Mouse (Mus musculus) gastrocnemius, adult 2 months (tissue): ENCODE results near the gene Gramd4. TPM values are rescaled to one million over a fixed set of nuclear protein-coding genes. Genes with fewer than 3 reads are reported as not detected.

Source experiments
- DNase-seq: peaks from one replicate; pipeline ENCODE4 v3.0.0; 2022
- H3K27ac ChIP-seq: fragments of 200-600 bp; 2 replicates; pipeline ENCODE4 v1.8.1; 2022; ENCODE audit warnings: mild to moderate bottlenecking
- H3K4me3 ChIP-seq: fragments of 200-600 bp; 2 replicates; pipeline ENCODE4 v1.8.1; 2022; ENCODE audit warnings: mild to moderate bottlenecking, moderate library complexity
- CTCF ChIP-seq: fragments of 200-600 bp; IDR thresholded peaks from 2 replicates; pipeline ENCODE4 v1.8.1; 2022; ENCODE audit warnings: antibody characterized with exemption, mild to moderate bottlenecking, moderate library complexity
- intact Hi-C: fragments of 180-260 bp; cut with DNase I; formaldehyde crosslinking; loops from one replicate; pipeline ENCODE4 v1.15.1; 2025
- total RNA-seq, 2 experiments: library from RNA; stranded (reverse); gene quantifications; 2 replicates each; pipeline ENCODE4 v1.2.3; 2021

Gene Gramd4
- total RNA-seq, 2 experiments from 2014 or later: 5.8 to 11.4 TPM

- TF ChIP-seq CTCF: no peak
- no peak overlapping the region for H3K27ac ChIP-seq
- intact Hi-C loops: loop anchor here (5.0 kb wide), 1 partner anchor 36 kb away; no protein-coding TSS in a partner anchor
- H3K4me3 ChIP-seq: no peak overlapping the region
- DNase-seq: no peak
Observed at GRCm38 (mm10) chr15:86123409-86123808, 65.9 kb downstream of the Gramd4 start.

DNA sequence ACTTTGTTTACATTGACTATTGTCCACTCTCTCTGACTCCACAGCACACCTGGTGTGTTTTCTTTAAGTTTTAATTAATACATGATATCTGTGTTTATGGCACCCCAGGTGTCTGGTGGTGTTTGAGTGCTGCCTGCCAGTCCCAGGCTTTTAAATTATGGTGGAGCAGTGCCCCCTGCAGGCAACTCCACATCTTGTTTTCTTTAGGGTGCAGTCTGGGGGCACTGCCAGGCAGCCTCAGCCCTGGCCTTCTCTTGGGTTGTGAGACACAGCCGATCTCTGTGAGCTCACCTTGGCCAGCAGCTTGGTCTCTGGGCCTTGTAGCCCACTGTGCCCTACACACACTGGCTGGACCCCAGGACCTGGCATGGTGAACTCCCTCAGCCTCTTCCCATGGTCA, 66.9 kb downstream of the Gramd4 start:
- TF ChIP-seq CTCF: peak; percentile 78
- Histone ChIP-seq H3K4me3 (no peak overlapping the region), H3K27ac (no peak overlapping the region)
- intact Hi-C loops: loop anchor here (1.0 to 5.0 kb wide), 2 partner anchors 37 to 70 kb away; no protein-coding TSS in a partner anchor
- DNase-seq: peak; percentile 87

DNA sequence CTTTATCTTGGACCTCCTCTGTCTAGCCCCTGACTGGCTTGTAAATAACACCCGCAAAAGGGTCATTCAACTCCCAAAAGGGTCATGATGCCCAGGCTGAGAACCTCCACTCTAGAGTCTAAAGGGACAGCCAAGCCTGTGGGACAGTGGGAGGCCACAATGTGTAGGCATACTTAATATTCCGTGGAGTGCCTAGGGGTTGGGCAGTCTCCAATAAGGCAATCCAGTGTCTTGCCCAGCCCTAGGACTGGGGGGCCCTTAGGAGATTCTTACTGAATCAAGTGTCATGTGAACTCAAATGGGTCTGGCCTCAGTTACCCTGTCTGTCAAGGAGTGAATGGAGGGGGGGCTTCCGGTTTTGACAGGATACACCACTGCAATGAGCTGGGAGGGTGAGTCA, 71.5 kb downstream of the Gramd4 start:
- intact Hi-C loops: no loop called here
- Histone ChIP-seq H3K27ac (no peak overlapping the region), H3K4me3 (no peak overlapping the region)
- no peak for TF ChIP-seq CTCF
- DNase-seq: no peak

DNA sequence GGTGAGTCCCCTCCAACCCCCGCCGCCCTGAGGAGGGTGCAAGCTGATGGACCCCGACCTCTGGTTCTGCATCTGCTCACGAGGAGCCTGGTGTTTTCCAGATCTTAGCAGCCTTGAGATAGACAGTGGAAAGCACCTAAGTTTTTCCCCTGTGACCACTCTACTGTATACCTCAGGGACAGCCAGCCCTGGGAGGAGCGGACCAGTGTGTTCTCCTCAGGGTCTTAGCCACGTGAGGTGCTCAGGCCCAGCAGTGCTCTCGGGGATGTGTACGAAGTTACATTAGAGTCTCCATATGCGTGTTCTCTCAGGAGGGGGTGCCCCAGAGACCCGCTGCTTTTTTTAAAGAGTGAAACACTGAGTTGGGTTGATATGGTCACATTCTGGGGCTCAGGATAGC, 73.2 kb downstream of the Gramd4 start:
- intact Hi-C loops: no loop called here
- H3K27ac ChIP-seq: no peak overlapping the region
- no peak for DNase-seq
- H3K4me3 ChIP-seq: no peak overlapping the region
- TF ChIP-seq CTCF: no peak

DNA sequence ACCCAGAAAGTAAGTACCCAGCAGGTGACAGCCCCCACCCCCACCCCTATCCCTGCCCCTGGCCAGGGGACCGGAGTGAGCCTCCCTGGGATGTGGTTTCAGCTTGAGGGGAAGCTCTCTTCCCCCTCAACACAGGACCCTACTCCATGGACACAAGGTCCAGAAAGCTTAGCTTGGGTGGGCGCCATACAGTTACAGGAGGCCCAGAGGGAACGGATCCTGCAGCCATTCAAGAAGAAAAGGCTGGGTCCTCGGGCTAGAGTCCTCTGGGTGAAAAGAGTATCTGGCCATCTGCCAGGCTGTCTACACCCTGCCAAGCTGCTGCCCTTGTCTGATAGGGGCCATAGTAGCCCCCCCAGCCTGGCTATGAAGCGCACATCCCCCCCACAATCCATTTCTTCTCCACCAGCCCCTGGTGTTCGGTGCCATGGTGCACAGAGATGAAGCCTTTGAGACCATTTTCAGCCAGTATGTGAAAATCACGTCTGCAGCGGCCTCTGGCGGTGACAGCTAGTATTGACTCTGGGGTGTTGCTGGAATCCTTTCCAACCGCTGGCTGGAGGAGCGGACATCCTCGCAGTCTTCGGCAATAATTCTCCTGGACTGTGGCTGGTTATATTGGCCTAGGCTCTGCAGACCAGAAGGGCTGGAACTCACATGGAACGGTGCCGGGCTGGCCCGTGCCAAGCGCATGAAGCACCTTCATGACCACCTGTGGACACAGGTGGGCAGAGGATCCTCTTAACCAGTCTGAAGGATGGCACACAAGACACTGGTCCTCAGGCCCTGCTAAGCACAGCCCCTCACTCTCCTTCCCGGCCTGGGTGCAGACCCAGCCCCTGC, 77.7 kb downstream of the Gramd4 start:
- intact Hi-C loops: loop anchor here (2.0 kb wide), 1 partner anchor 238 kb away; no protein-coding TSS in a partner anchor
- H3K4me3 ChIP-seq: no peak overlapping the region
- DNase-seq: peak; percentile 89
- no peak overlapping the region for H3K27ac ChIP-seq
- peak; percentile 86 for TF ChIP-seq CTCF

DNA sequence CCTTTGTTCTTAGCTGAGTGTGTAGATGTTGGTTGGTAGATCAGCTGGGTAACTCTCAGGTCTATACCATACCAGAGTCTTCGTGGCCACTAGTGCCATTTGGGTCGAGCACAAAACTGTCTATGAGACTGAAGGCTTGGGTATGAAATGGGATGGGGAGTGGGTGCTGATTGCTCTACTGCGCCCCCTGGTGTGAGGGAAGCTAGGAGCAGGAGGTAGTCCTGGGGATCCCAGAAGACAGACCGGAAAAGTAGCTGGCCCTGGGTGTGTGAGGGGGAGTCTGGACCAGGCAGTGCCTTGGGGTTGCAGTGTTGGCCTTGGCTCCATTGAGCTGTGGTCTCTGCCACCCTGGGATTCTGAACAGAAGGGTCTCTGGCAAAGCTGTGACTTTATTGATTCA, 80.1 kb downstream of the Gramd4 start:
- peak; percentile 55 for DNase-seq
- Histone ChIP-seq H3K4me3 (no peak overlapping the region), H3K27ac (no peak overlapping the region)
- TF ChIP-seq CTCF: peak; percentile 73
- intact Hi-C loops: no loop called here

- Histone ChIP-seq H3K27ac (no peak overlapping the region), H3K4me3 (no peak overlapping the region)
- peak; percentile 60 for DNase-seq
- intact Hi-C loops: no loop called here
- TF ChIP-seq CTCF: peak; percentile 88
Observed at GRCm38 (mm10) chr15:86140323-86140722, 82.8 kb downstream of the Gramd4 start.

DNA sequence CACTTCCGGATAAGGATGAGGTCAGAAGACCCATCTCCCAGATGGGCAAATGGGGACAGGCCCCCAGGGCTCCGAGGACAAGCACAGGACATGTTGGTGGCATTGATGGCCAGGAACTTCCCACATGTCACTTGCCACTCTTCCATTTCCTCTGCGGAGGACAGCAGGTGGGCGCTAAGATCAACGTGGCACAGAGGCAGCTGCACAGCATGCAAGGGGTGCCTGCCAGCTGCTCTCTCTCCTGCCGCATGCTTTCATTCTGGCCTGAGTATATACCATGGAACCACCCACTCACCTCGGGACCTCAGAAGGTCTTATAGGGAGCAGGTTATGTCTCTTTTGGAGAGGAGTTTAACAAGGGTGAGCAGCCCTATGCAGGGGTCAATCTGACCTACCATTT, 87.1 kb downstream of the Gramd4 start:
- intact Hi-C loops: no loop called here
- no peak for TF ChIP-seq CTCF
- DNase-seq: no peak
- Histone ChIP-seq H3K4me3 (no peak overlapping the region), H3K27ac (no peak overlapping the region)

DNA sequence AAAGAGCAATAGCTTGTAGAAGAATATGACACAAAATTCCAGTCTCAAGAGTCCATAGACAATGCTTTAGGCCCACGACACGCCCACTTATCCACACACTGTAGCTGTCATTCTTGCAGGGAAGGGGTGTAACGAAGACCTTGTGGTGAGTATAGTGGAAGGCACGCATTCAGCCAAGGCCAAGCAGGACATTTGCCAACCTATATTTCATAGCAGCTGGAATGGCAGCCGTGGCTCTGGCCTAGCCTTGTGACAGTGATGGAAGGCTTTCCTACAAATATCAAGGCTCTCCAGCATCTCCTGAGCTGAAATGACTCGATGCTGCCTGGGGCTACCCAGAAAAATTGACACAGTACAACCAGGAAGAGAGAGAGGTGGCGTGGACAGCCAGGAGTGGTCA, 87.6 kb downstream of the Gramd4 start:
- TF ChIP-seq CTCF: no peak
- DNase-seq: no peak
- no peak overlapping the region for H3K27ac ChIP-seq
- intact Hi-C loops: no loop called here
- no peak overlapping the region for H3K4me3 ChIP-seq

DNA sequence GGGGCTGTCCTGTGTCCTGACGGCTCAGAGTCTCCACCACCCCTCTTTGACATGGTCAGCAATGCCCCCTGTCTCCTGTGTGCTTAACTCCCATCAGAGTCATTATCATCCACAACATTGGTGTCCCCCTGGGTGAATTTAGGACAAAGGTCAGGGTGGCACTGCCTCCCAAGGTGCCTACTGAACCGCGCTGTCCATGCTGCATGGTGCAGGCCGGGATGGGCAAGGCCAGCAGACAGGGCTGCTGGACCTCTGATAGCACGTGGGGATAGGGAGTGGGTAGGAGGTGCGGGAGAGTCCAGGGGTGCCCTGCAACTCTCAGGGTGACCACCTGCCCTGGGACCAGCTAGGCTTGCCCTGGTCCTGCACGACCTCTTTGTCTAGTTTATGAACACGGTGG, 89.4 kb downstream of the Gramd4 start:
- intact Hi-C loops: no loop called here
- no peak overlapping the region for H3K27ac ChIP-seq
- no peak for TF ChIP-seq CTCF
- no peak overlapping the region for H3K4me3 ChIP-seq
- no peak for DNase-seq

GRCm38 (mm10) chr15:86150593-86150992, 93.1 kb downstream of the Gramd4 start:
- no peak for TF ChIP-seq CTCF
- DNase-seq: no peak
- Histone ChIP-seq H3K4me3 (no peak overlapping the region), H3K27ac (no peak overlapping the region)
- intact Hi-C loops: no loop called here

DNA sequence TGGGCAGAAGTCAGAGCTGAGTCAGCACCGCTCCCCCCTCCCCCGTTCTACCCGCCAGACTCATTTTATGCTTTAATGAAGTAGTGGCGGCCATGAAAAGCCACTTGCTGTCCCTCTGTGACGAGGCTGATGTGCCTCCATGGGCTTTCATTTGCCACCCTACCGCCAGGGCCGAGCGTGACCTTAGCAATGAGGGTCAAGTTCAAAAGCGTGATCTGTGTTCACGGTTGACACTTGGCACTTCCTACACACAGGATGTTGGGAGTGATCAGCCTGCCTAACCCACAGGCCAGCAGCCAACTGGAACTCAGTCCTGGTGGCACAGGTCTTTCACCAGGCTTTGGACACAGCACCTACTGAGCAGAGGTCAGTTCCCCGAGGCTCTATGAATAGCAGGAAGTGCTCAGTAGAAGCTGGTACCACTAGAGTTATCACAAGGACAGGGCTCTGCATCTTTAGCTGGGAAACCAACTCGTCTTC, 96.0 kb downstream of the Gramd4 start:
- no peak for DNase-seq
- H3K27ac ChIP-seq: no peak overlapping the region
- no peak overlapping the region for H3K4me3 ChIP-seq
- intact Hi-C loops: no loop called here
- no peak for TF ChIP-seq CTCF

- DNase-seq: no peak
- no peak overlapping the region for H3K27ac ChIP-seq
- TF ChIP-seq CTCF: no peak
- H3K4me3 ChIP-seq: no peak overlapping the region
- intact Hi-C loops: no loop called here
Observed at GRCm38 (mm10) chr15:86156492-86156891, 99.0 kb downstream of the Gramd4 start.

GRCm38 (mm10) chr15:86159093-86159492, 101.6 kb downstream of the Gramd4 start:
- Histone ChIP-seq H3K4me3 (no peak overlapping the region), H3K27ac (no peak overlapping the region)
- TF ChIP-seq CTCF: no peak
- intact Hi-C loops: no loop called here
- DNase-seq: no peak
